Mouse (Mus musculus) telencephalon, adult 2 months (tissue): ENCODE measurements around the gene Hist1h2bg.
A peak's percentile ranks its signal among the peaks of the same experiment; 100 is the strongest.
"Not testable (repeated sequence)": the region's sequence is repeated elsewhere in the genome, so short reads cannot be mapped to it uniquely, and the experiment has no call there.

Experiments
- DNase-seq: peaks from one replicate; pipeline ENCODE4 v3.0.0-alpha.2; 2011; ENCODE audit warnings: low read depth, low spot score

The Hist1h2bg gene

DNA sequence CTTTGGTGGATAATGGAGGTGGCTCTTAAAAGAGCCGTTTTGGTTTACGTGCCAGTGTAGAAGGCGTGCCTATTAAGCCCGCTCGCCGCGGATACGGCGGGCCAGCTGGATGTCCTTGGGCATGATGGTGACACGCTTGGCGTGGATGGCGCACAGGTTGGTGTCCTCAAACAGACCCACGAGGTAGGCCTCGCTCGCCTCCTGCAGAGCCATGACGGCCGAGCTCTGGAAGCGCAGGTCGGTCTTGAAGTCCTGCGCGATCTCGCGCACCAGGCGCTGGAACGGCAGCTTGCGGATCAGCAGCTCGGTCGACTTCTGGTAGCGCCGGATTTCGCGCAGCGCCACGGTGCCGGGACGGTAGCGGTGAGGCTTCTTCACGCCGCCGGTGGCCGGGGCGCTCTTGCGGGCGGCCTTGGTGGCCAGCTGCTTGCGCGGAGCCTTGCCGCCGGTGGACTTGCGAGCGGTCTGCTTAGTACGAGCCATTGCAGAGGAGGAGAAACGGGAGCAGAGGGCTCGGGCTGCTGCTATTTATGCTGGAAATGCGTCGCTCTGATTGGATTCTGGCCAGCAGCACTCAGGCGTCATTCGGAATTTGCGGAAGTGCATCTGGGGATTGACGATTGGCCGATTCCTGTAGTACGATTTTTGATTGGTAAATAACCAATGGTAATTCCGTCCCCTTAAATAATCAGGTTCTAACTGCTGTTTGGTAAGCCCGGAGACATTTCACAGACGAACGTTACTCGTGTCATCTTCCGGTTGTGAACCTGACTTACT lies 9.1 kb upstream of the Hist1h2bg start, which contains the start of gene Hist1h3e:
Gene Hist1h3e, minus strand, starts transcription at position 487 of the 777 bp plus-strand sequence.
- peak; percentile 100 for DNase-seq

DNA sequence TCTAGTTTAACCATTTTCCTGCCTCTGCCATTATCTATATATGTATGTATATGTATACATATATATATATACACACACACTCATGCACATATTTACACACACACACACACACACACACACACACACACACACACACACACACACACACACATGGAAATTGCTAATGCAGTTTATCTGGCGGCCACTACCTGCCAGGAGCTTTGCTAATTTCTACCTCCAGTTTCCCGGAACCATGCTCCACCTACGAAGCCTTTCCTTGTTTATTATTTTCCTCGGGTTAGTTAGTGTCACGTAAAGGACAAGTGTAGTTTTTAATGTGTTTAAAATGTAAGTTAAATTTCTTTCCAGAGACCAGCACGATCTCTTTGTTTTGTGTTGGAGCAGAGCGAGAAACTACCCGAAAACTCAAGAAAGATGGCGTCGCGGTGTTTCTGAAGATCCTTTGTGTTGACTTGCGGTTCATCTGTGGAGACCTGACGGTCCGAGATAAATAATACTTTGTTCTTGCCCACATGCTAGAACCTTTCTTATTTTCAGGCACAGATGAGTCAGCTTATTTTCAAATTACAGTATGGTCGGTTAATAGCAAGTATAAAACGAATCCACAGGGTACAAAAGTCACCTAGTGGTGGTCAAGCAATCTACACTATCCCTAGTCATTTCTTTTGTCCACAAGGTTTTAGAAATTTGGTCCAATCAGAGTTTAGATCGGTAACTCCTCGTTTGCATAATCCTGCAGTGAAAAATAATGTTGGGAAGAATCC lies 8.3 kb upstream of the Hist1h2bg start:
- peak; percentile 85 for DNase-seq

DNA sequence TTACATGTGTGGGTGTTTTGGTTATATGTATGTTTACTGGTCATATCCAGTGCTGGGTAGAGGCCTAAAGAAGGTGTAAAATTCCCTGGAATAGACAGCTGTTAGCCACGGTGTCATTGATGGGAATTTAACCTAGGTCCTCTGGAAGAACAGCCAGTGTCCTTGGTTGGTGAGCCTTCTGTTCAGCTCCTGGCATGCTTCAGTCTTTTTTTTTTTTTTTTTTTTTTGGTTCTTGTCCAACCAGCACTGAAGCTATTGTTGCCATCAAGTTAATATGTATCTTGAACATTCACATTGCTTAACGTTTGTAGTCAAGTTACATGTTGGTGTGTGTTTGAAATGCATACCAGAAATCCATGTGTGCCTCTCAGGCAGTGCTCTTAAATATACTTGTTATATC lies 6.7 kb upstream of the Hist1h2bg start:
- DNase-seq: no peak

DNA sequence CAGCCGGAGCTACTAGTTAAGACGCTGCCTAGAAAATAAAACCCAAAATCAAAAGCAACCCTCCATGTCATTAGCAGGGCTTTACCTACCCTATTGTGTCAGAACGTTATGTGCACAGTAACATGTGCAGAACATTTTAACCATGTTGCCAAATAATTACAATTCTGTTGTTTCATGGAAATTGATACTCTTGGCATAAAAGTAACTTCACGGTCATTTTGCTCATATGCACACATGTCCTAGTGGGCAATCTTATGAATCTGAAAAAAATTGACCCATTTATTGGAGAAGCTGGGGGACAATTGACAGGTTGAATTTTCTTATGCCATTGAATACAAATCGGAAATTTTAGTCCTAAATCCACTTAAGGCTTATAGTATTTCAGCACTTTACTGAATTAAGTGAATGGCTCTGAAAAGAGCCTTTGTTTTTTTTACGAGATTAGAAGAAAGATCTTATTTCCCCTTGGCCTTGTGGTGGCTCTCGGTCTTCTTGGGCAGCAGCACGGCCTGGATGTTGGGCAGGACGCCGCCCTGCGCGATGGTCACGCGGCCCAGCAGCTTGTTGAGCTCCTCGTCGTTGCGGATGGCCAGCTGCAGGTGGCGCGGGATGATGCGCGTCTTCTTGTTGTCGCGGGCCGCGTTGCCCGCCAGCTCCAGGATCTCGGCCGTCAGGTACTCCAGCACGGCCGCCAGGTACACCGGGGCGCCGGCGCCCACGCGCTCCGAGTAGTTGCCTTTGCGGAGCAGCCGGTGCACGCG lies 755 bp upstream of the Hist1h2bg start:
- not testable (repeated sequence) for DNase-seq

DNA sequence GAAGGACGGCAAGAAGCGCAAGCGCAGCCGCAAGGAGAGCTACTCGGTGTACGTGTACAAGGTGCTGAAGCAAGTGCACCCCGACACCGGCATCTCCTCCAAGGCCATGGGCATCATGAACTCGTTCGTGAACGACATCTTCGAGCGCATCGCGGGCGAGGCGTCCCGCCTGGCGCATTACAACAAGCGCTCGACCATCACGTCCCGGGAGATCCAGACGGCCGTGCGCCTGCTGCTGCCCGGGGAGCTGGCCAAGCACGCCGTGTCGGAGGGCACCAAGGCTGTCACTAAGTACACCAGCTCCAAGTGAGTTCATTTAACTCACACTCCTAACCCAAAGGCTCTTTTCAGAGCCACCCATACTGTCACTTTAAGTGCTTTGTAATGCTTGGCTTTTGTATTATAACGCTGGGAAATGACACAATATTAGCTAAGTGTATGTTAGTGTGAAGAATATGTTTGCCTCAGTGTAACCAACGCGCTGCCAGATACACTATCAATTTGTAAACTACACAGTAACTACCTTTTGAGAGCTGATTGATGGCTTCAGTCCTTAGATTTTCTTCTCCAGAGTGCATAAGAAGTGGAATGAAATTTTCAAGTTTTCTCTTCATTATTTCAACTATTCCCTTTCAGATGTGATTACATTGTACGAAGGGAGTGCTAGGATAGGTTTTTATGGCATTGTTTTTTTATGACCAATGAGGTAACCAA lies 465 bp downstream of the Hist1h2bg start:
- DNase-seq: not testable (repeated sequence)

DNA sequence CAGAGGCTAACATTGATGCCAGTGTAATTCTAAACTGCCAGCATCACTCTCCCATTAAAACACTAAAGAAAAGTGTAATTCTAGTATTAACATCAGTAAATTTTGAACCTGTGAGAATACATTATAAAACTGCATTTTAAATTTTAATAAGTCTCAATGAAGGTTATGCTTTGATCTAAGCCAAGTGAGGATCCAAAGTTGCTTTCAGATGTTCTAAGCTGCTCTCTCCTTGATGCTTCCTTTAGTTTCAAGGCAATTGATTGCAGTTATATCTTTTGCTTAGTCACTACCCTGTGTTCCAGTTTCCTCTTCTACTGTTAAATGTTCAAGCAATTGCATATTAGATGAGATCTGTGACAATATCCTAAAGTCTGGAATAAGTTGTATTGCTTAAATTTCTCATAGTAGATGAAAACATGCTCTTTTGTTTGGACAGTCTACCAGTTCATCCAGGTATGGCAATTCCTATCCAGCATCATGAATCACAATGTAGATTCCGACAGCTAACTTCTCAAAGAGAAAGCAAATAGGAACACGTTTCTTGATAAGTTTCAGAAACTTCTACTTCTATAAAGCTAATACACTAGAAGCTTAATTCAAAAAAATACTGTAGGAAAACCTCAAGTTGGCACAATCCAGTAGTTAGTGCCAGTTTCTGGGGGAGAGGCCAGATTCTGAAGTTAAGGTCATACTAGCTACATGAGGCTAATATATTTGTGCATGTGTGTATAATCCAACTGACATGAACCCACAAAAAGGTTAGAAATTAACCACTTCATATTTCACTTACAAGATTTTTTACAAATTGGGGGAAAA lies 1.2 kb downstream of the Hist1h2bg start:
- no peak for DNase-seq

DNA sequence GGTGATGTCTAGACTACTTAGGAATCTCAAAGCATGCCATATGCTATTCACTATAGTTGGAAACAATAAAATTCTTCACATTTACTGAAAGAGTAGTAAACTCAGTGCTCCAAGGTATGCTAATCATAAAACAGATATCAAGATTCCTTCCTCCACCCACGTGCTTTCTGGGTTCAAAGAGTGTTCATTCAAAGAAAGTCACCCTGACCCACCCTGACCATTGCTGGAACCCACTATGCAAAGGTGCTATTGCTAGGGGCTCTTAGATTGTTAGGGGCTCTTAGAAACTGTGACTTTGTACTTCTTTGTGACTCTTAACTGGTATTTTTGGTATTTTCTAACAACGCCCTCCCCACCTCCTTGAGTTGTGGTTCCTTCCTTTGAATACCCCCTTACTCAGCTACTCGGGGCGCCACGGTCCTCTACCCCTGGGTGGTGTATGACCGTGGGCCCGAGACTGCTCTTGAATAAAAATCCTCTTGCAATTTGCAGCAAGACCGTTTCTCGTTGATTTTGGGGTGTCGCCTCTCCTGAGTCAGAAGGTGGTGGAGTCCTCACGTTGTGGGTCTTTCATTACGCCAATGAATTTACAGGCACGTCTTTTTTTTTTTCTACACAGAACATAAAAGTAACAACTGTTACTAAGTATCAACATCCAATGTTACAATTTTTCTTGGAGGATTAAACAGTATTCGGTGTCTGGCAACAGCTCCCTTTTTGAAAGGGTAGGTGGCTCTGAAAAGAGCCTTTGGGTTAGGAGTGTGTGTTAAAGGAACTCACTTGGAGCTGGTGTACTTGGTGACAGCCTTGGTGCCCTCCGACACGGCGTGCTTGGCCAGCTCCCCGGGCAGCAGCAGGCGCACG lies 2.1 kb downstream of the Hist1h2bg start:
- DNase-seq: not testable (repeated sequence)

DNA sequence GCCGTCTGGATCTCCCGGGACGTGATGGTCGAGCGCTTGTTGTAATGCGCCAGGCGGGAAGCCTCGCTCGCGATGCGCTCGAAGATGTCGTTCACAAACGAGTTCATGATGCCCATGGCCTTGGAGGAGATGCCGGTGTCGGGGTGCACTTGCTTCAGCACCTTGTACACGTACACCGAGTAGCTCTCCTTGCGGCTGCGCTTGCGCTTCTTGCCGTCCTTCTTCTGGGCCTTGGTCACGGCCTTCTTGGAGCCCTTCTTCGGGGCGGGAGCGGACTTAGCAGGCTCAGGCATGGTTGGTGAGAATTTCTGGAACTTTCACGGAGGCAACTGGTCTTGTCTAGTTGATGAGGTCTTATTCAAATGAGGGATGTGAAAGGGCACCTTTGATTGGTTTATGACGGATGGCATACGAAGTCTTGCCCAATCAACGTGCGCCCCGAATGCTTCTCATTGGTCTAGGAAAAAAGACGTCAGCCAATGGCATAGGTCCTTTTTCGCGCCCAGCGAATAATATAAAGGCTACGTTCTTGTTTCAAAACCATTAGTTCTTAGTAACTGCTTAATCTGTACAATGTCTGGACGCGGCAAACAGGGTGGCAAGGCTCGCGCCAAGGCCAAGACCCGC lies 2.8 kb downstream of the Hist1h2bg start, which contains the start of the genes Hist1h2bf and Hist1h2ad:
Gene Hist1h2bf, minus strand, starts transcription at position 299 of the 627 bp plus-strand sequence.
Gene Hist1h2ad, plus strand, starts transcription at position 484 of the 627 bp plus-strand sequence.
- peak; percentile 99 for DNase-seq

DNA sequence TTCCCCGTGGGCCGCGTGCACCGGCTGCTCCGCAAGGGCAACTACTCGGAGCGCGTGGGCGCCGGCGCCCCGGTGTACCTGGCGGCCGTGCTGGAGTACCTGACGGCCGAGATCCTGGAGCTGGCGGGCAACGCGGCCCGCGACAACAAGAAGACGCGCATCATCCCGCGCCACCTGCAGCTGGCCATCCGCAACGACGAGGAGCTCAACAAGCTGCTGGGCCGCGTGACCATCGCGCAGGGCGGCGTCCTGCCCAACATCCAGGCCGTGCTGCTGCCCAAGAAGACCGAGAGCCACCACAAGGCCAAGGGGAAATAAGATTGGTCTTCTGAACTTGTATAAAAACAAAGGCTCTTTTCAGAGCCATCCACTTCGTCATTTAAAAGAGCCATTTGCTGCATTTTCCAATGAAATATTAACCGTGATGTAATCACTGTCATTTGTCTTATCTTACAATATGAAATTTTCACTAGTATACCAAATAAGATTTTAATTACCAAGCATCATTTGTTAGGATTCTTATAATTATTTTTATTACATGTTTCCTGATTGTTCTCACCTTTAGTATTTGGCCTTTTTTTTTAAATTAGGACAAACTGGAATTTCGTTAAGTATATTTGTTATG lies 3.5 kb downstream of the Hist1h2bg start:
- DNase-seq: not testable (repeated sequence)

DNA sequence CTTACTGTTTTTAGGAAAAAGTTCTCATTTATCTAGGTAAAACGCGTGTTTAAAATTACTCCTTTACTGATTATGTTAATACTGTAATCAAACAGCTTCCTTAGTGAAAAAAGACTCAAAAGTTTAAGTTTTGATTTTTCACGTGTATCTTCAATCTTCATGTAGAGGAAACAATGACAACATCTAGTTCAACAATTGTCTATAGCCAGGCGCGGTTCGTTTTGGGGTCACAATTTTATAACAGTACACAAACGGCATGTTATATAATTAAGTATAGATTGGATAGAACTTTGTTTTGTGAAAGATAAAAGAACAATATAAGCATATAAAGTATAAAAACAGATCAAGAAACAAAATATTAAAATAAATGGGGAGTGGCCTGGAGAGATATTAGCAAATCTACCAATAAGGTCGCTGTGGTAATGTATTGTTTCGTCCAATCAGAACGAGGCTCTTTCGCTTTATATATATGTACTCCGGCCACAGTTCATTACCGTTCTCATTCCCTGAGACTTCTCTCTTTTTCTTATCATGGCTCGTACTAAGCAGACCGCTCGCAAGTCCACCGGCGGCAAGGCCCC lies 4.2 kb downstream of the Hist1h2bg start, which contains the start of gene Hist1h3d:
Gene Hist1h3d, plus strand, starts transcription at position 493 of the 581 bp plus-strand sequence.
- DNase-seq: peak; percentile 87

DNA sequence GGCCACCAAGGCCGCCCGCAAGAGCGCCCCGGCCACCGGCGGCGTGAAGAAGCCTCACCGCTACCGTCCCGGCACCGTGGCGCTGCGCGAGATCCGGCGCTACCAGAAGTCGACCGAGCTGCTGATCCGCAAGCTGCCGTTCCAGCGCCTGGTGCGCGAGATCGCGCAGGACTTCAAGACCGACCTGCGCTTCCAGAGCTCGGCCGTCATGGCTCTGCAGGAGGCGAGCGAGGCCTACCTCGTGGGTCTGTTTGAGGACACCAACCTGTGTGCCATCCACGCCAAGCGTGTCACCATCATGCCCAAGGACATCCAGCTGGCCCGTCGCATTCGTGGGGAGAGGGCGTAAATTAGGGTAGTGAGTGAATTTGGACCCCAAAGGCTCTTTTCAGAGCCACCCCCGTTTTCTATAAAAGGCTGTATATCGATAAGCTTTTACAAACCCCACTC lies 4.7 kb downstream of the Hist1h2bg start:
- not testable (repeated sequence) for DNase-seq

DNA sequence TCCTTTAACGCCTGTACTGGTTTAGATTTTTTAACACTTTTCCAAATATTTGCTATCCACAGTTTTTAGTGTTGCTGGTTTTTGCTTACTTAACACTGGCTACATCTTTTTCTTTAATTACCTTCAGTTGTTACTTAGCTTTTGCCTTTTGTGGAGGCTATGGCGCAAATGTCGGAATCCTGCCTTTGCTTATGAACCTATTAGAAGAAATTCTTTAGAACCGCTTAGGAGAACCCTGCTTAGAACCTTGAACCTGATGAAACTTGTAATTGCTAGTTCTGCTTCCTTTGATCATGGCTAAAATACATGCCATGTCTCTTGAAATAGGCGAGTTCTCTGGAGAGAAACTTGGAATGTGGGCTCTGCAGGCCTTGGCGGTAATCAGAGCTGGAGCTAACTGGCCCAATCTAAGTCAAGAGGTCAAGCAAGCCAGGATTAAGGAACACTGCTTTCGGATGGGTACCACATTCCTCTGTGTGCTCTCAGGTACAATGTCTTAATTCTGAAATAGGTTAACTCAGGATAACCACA lies 5.2 kb downstream of the Hist1h2bg start:
- no peak for DNase-seq

DNA sequence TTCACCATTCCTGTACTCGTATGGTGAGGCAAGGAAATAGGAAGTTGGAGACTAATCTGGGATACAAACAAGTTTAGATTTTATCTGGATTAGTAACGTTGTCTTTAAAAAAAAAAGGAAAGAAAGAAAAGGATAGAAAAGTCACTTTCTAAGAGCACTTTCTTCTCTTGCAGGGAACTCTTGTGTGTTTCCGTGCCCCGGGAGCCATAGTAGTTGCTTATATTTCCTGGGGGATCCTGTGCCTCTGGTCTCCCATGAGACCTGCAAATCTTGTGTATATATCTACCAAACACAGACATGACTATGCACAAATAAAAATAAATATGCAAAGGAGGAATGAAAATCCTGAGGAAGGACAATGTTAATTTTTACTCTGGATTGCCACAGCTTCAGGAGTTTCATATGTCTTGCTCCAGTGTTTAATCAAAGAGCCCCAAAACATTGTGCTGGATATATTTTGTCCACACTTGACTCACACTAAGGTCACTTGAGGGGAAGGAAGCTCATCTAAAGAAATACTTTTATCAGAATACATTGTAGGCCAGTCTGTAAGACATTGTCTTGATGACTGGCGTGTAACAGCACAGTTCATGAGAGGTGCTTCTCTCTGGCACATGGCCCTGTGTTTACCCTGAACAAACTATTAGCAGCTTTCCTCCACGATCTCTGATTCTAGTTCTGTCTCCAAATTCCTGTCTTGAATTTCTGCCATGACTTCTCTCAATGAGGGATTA lies 5.9 kb downstream of the Hist1h2bg start:
- no peak for DNase-seq

DNA sequence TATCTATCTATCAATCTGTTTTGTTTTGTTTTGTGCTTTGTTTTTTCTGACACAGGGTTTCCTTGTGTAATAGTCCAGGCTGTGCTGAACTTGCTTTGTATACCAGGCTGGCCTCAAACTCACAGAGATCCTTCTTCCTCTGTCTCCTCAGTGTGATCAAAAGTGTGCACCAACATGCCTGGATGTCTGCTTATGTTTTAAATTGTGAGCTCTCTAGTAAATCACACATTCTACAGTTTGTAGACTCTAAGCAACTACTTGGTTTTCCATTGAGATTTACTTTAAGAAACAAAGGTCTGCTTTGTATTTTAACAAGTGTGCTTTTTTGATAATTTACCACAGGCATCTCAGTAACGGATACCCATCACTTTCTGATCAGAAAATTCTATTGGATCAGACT lies 6.6 kb downstream of the Hist1h2bg start:
- no peak for DNase-seq

DNA sequence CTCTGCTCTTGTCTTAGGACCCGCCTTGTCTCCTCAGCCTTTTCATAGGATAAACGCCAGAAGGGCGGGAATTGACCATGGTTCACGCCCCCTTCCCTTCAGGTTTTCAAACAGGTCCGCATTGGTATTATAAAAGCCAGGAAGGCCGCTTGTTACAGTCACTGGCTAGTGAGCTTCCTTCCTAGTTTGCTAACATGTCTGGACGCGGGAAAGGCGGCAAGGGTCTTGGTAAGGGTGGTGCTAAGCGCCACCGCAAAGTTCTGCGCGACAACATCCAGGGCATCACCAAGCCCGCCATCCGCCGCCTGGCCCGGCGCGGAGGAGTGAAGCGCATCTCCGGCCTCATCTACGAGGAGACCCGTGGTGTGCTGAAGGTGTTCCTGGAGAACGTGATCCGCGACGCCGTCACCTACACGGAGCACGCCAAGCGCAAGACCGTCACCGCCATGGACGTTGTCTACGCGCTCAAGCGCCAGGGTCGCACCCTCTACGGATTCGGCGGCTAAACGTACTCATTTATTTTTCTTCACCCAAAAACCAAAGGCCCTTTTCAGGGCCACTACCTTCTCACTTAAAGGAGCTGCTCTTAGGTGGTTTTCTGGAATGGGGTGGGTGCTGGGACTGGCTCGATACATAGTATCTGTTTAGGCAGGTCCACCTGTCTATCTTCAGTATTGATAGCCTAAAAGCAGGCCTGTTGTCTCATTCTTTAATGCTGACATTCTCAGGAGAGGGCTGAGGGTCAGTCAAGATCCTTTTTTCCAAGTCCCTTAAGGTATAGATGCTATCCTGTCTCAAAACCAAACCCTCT lies 10.4 kb downstream of the Hist1h2bg start, which contains the start of gene Hist1h4d:
Gene Hist1h4d, plus strand, starts transcription at position 191 of the 811 bp plus-strand sequence.
- DNase-seq: peak; percentile 98
